Mouse (Mus musculus): ENCODE data around the gene Nr1d1.
A peak's percentile ranks its signal among the peaks of the same experiment; 100 is the strongest.

DNA sequence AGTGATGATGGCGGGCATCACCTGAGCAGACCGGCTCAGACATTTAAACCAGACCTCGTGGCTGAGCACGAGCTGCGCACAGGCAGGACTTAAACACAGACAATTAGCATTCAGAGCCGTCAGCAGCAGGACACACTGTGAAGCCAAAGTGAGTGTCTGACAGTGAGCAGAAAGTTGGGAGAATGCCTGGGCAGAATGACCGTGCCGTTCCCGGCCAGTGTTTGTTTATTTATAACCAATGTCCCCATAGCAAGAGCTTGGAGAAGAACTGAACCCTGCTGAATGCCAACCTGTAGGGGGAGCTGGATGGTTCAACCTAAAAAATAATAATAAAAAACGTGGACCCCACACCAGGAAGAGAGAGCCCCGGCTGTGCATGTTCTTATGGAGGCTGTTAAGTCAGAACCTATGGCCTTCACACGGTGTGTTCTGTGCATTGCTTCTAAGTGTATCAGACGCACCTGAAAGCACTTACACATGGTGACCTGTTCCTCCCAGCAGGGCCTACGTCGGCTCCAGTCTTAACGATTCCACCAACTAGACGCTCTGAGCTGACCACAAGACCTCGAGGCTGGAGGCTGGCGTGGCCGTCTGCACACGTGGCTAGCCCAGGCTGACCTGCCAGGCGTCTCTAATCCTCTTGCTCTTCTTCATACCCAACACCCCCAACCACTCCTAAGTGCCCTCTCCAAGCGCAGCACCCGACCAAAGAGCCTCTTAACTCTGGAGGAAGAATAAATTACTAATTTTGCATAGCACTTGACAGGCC lies 53.5 kb downstream of the Nr1d1 start:
- 0 out of 2 replicates have a peak, but pooled peaks have one; percentile 8 for TF ChIP-seq CTCF (IDR thresholded peaks at IDR 0.05; ENCODE audit: low read depth, low read length)
- TF ChIP-seq POLR2A (IDR thresholded peaks at IDR 0.05; ENCODE audit: extremely low read depth, insufficient read depth, low read length), result no peak

Data from liver, adult 2 months (tissue).